Mouse (Mus musculus): ENCODE results near the gene Coro2a. TPM values are rescaled to one million over a fixed set of nuclear protein-coding genes. Genes with fewer than 3 reads are reported as not detected.
A peak's percentile ranks its signal among the peaks of the same experiment; 100 is the strongest.
"Not testable (repeated sequence)": the region's sequence is repeated elsewhere in the genome, so short reads cannot be mapped to it uniquely, and the experiment has no call there.

Gene Coro2a
- polyA plus RNA-seq, 1 experiment from 2014 or later: 0.87 TPM

GRCm38 (mm10) chr4:46582024-46582423, 20.0 kb downstream of the Coro2a start:
- H3K4me1 ChIP-seq (replicated peaks): peaks cover 12% of the 10 kb centered on the region
- not testable (repeated sequence) for H3K9me3 ChIP-seq (replicated peaks); H3K4me2 ChIP-seq; H3K4me3 ChIP-seq; H3K36me3 ChIP-seq; H3K27ac ChIP-seq; ATAC-seq (replicated peaks; ENCODE audit: insufficient number of reproducible peaks, insufficient read depth, low FRiP score, low read depth); H3K9ac ChIP-seq; H3K27me3 ChIP-seq
- WGBS: 81% methylated on average over 9 of the region's 9 CpGs

GRCm38 (mm10) chr4:46581577-46581976, 20.4 kb downstream of the Coro2a start:
- H3K9ac ChIP-seq; H3K9me3 ChIP-seq (replicated peaks); H3K27me3 ChIP-seq; H3K4me1 ChIP-seq (replicated peaks); H3K4me2 ChIP-seq; H3K36me3 ChIP-seq; H3K27ac ChIP-seq; ATAC-seq (replicated peaks; ENCODE audit: insufficient number of reproducible peaks, insufficient read depth, low FRiP score, low read depth); H3K4me3 ChIP-seq: not testable (repeated sequence)
- 90% methylated on average over 22 of the region's 22 CpGs for WGBS

GRCm38 (mm10) chr4:46580799-46581243, 21.2 kb downstream of the Coro2a start:
- not testable (repeated sequence) for H3K4me2 ChIP-seq

GRCm38 (mm10) chr4:46578796-46579346, 23.1 kb downstream of the Coro2a start:
- H3K4me2 ChIP-seq; H3K4me1 ChIP-seq (replicated peaks); H3K27me3 ChIP-seq; H3K9me3 ChIP-seq (replicated peaks); H3K9ac ChIP-seq; H3K36me3 ChIP-seq; H3K4me3 ChIP-seq; H3K27ac ChIP-seq; ATAC-seq (replicated peaks; ENCODE audit: insufficient number of reproducible peaks, insufficient read depth, low FRiP score, low read depth): not testable (repeated sequence)
- WGBS: 89% methylated on average over 8 of the region's 8 CpGs

More at GRCm38 (mm10) chr4:46580799-46581243, 21.2 kb downstream of the Coro2a start:
- H3K9me3 ChIP-seq (replicated peaks); ATAC-seq (replicated peaks; ENCODE audit: insufficient number of reproducible peaks, insufficient read depth, low FRiP score, low read depth); H3K4me3 ChIP-seq; H3K36me3 ChIP-seq; H3K27ac ChIP-seq; H3K9ac ChIP-seq; H3K4me1 ChIP-seq (replicated peaks); H3K27me3 ChIP-seq: not testable (repeated sequence)
- 86% methylated on average over 15 of the region's 15 CpGs for WGBS

GRCm38 (mm10) chr4:46578228-46578627, 23.8 kb downstream of the Coro2a start:
- H3K4me1 ChIP-seq (replicated peaks): peaks cover 6% of the 10 kb centered on the region; the same call in 1 of the 2 replicates
- H3K4me2 ChIP-seq: no peak overlapping the region
- 66% methylated on average over 1 of the region's 1 CpGs for WGBS
- H3K4me3 ChIP-seq: no peak overlapping the region
- no peaks in the 10 kb centered on the region for H3K9me3 ChIP-seq (replicated peaks)
- H3K27me3 ChIP-seq: no peaks in the 10 kb centered on the region
- no peak for ATAC-seq (replicated peaks; ENCODE audit: insufficient number of reproducible peaks, insufficient read depth, low FRiP score, low read depth)
- H3K27ac ChIP-seq: no peak overlapping the region
- no peaks in the 10 kb centered on the region for H3K36me3 ChIP-seq
- H3K9ac ChIP-seq: no peak overlapping the region

GRCm38 (mm10) chr4:46575509-46576284, 26.3 kb downstream of the Coro2a start:
- not testable (repeated sequence) for H3K27me3 ChIP-seq; H3K9me3 ChIP-seq (replicated peaks); H3K4me2 ChIP-seq; H3K36me3 ChIP-seq; H3K4me3 ChIP-seq; ATAC-seq (replicated peaks; ENCODE audit: insufficient number of reproducible peaks, insufficient read depth, low FRiP score, low read depth); H3K27ac ChIP-seq; H3K4me1 ChIP-seq (replicated peaks); H3K9ac ChIP-seq
- WGBS: 87% methylated on average over 6 of the region's 10 CpGs

- Histone ChIP-seq H3K4me1 (replicated peaks) (peaks cover 6% of the 10 kb centered on the region; the same call in 1 of the 2 replicates), H3K9ac (no peak overlapping the region), H3K4me2 (no peak overlapping the region), H3K27me3 (no peaks in the 10 kb centered on the region), H3K27ac (no peak overlapping the region; the same call in 1 of the 2 replicates), H3K36me3 (no peaks in the 10 kb centered on the region), H3K9me3 (replicated peaks) (no peaks in the 10 kb centered on the region), H3K4me3 (no peak overlapping the region)
- WGBS: 61% methylated on average over 12 of the region's 12 CpGs
- no peak for ATAC-seq (replicated peaks; ENCODE audit: insufficient number of reproducible peaks, insufficient read depth, low FRiP score, low read depth)
Observed at GRCm38 (mm10) chr4:46574841-46575240, 27.2 kb downstream of the Coro2a start.

- H3K9me3 ChIP-seq (replicated peaks): no peaks in the 10 kb centered on the region
- no peaks in the 10 kb centered on the region for H3K27me3 ChIP-seq
- ATAC-seq (replicated peaks; ENCODE audit: insufficient number of reproducible peaks, insufficient read depth, low FRiP score, low read depth): peak; percentile 35; the same call in 1 of the 2 replicates
- no peak overlapping the region; the same call in 1 of the 2 replicates for H3K27ac ChIP-seq
- no peak overlapping the region for H3K4me3 ChIP-seq
- 34% methylated on average over 9 of the region's 9 CpGs for WGBS
- no peak overlapping the region for H3K4me2 ChIP-seq
- peaks cover 6% of the 10 kb centered on the region; the same call in 1 of the 2 replicates for H3K4me1 ChIP-seq (replicated peaks)
- H3K36me3 ChIP-seq: no peaks in the 10 kb centered on the region
- H3K9ac ChIP-seq: no peak overlapping the region
Observed at GRCm38 (mm10) chr4:46574024-46574753, 27.8 kb downstream of the Coro2a start.

GRCm38 (mm10) chr4:46572616-46573015, 29.4 kb downstream of the Coro2a start:
- no peak overlapping the region for H3K9ac ChIP-seq
- 72% methylated on average over 4 of the region's 4 CpGs for WGBS
- no peak for ATAC-seq (replicated peaks; ENCODE audit: insufficient number of reproducible peaks, insufficient read depth, low FRiP score, low read depth)
- no peaks in the 10 kb centered on the region for H3K36me3 ChIP-seq
- H3K27ac ChIP-seq: no peak overlapping the region
- H3K27me3 ChIP-seq: no peaks in the 10 kb centered on the region
- no peak overlapping the region for H3K4me2 ChIP-seq
- peaks cover 6% of the 10 kb centered on the region; the same call in 1 of the 2 replicates for H3K4me1 ChIP-seq (replicated peaks)
- no peaks in the 10 kb centered on the region for H3K9me3 ChIP-seq (replicated peaks)
- no peak overlapping the region for H3K4me3 ChIP-seq

- 89% methylated on average over 9 of the region's 9 CpGs for WGBS
- H3K4me3 ChIP-seq: no peak overlapping the region
- no peaks in the 10 kb centered on the region for H3K27me3 ChIP-seq
- H3K27ac ChIP-seq: no peak overlapping the region
- no peaks in the 10 kb centered on the region for H3K36me3 ChIP-seq
- no peaks in the 10 kb centered on the region for H3K9me3 ChIP-seq (replicated peaks)
- H3K4me2 ChIP-seq: no peak overlapping the region
- no peak overlapping the region for H3K9ac ChIP-seq
- H3K4me1 ChIP-seq (replicated peaks): peaks cover 6% of the 10 kb centered on the region; the same call in 1 of the 2 replicates
- ATAC-seq (replicated peaks; ENCODE audit: insufficient number of reproducible peaks, insufficient read depth, low FRiP score, low read depth): no peak
Observed at GRCm38 (mm10) chr4:46571744-46572143, 30.3 kb downstream of the Coro2a start.

GRCm38 (mm10) chr4:46569671-46570070, 32.3 kb downstream of the Coro2a start:
- H3K27me3 ChIP-seq: no peaks in the 10 kb centered on the region
- no peak overlapping the region for H3K27ac ChIP-seq
- no peaks in the 10 kb centered on the region for H3K36me3 ChIP-seq
- H3K9ac ChIP-seq: no peak overlapping the region
- no peaks in the 10 kb centered on the region for H3K9me3 ChIP-seq (replicated peaks)
- no peak for ATAC-seq (replicated peaks; ENCODE audit: insufficient number of reproducible peaks, insufficient read depth, low FRiP score, low read depth)
- WGBS: 32% methylated on average over 5 of the region's 5 CpGs
- no peak overlapping the region for H3K4me2 ChIP-seq
- no peak overlapping the region for H3K4me3 ChIP-seq
- peaks cover 6% of the 10 kb centered on the region; the same call in 1 of the 2 replicates for H3K4me1 ChIP-seq (replicated peaks)
